Mouse (Mus musculus) midbrain, postnatal 0 days (tissue): Measurements from ENCODE around the gene Sytl1. TPM values are rescaled to one million over a fixed set of nuclear protein-coding genes. Genes with fewer than 3 reads are reported as not detected.

Experiments
- ATAC-seq: fragments of 200-750 bp; cut with Nextera tagmentation; 2 replicates; pipeline ENCODE4 v1.8.0; 2017; ENCODE audit warnings: moderate number of reproducible peaks, mild to moderate bottlenecking, moderate TSS enrichment, moderate library complexity; ENCODE audit not compliant: low FRiP score
- DNase-seq: peaks from one replicate; pipeline ENCODE4 v3.0.0-alpha.2; 2015; ENCODE audit warnings: low spot score
- H3K27ac ChIP-seq: fragments of 300-500 bp; sonication (generic); 2 replicates; pipeline ENCODE4 v1.5.1; 2014; ENCODE audit warnings: low read depth, mild to moderate bottlenecking, low read length, mixed read lengths
- H3K27me3 ChIP-seq: fragments of 300-500 bp; sonication (generic); 2 replicates; pipeline ENCODE4 v1.6.1; 2014; ENCODE audit warnings: low read length, control low read depth, mixed read lengths; ENCODE audit not compliant: insufficient read depth
- H3K36me3 ChIP-seq: fragments of 300-500 bp; sonication (generic); 2 replicates; pipeline ENCODE4 v1.6.1; 2014; ENCODE audit warnings: low read length, control low read depth, mixed read lengths; ENCODE audit not compliant: insufficient read depth
- H3K4me1 ChIP-seq: fragments of 300-500 bp; sonication (generic); 2 replicates; pipeline ENCODE4 v1.6.1; 2014; ENCODE audit warnings: mild to moderate bottlenecking, control low read depth, antibody characterized with exemption, low read length, mixed read lengths; ENCODE audit not compliant: insufficient read depth
- H3K4me2 ChIP-seq: fragments of 300-500 bp; sonication (generic); 2 replicates; pipeline ENCODE4 v1.6.1; 2014; ENCODE audit warnings: low read depth, mild to moderate bottlenecking, low read length, mixed read lengths; ENCODE audit not compliant: poor library complexity, severe bottlenecking
- H3K4me3 ChIP-seq: fragments of 300-500 bp; sonication (generic); 2 replicates; pipeline ENCODE4 v1.5.1; 2014; ENCODE audit warnings: low read depth, mild to moderate bottlenecking, low read length, moderate library complexity
- H3K9ac ChIP-seq: fragments of 300-500 bp; sonication (generic); replicated peaks from 2 replicates; pipeline ENCODE4 v1.6.1; 2014; ENCODE audit warnings: mild to moderate bottlenecking, low read length, moderate library complexity, mixed read lengths; ENCODE audit not compliant: poor library complexity, severe bottlenecking
- H3K9me3 ChIP-seq: fragments of 300-500 bp; sonication (generic); 2 replicates; pipeline ENCODE4 v1.6.1; 2016; ENCODE audit warnings: low read length, control low read depth
- CTCF ChIP-seq: IDR thresholded peaks from 2 replicates; pipeline ENCODE4 v1.5.1; 2016; ENCODE audit warnings: antibody characterized with exemption, mild to moderate bottlenecking
- WGBS: fragments of 180-500 bp; shearing (Covaris S2); extraction: QIAGEN DNeasy Blood & Tissue Kit; methylation state at CpG from one replicate; pipeline ENCODE4 v1.1.7; 2014; 5-methylcytosine and 5-hydroxymethylcytosine counted together
- polyA plus RNA-seq: library from polyadenylated mRNA; unstranded; fragments of >200 nt; fragmentation: Nextera tagmentation; extraction: Ambion mirVana; gene quantifications from 2 replicates; pipeline ENCODE4 v1.2.1, GENCODE M21; 2015
- total RNA-seq: library from RNA; depleted of rRNA; stranded (reverse); fragments of >200 nt; gene quantifications from 2 replicates; pipeline ENCODE4 v1.2.3, GENCODE M21; 2014

Gene Sytl1
- total and polyA plus RNA-seq, 2 experiments from 2014 or later, result 0.21 to 1.6 TPM

DNA sequence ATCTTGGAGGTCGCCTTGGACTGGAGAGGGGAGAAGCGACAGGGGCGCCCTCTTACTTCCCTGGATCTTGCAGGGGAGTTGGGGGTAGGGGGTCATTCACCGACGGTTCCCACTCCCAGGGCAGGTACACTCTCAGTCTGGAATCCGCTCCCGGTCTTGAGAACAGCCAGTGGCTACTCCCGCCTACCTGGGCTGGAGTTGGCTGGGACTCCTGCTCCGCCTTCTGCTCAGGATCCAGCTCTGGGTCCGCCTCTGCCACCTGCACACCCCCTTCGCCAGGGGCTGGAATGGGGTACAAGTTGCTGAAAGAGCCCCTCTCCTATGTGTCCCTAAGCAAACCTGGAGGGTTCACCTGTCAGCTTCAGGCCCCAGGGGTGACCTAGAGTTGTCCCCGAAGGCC is 5.7 kb downstream of the Sytl1 start:
- H3K27me3 ChIP-seq, result peaks cover 20% of the 10 kb centered on the region; the same call in 1 of the 2 replicates
- peak overlapping the region; percentile 23; the same call in 1 of the 2 replicates for H3K4me2 ChIP-seq
- H3K4me3 ChIP-seq, result no peak overlapping the region
- no peaks in the 10 kb centered on the region for H3K36me3 ChIP-seq
- DNase-seq (no peak), ATAC-seq (no peak)
- TF ChIP-seq CTCF, result no peak
- WGBS, result 41% methylated on average over 12 of the region's 12 CpGs
- H3K4me1 ChIP-seq, result no peaks in the 10 kb centered on the region; the same call in 1 of the 2 replicates
- no peaks in the 10 kb centered on the region for H3K9me3 ChIP-seq
- H3K9ac ChIP-seq, result no peak overlapping the region
- H3K27ac ChIP-seq, result no peak overlapping the region

DNA sequence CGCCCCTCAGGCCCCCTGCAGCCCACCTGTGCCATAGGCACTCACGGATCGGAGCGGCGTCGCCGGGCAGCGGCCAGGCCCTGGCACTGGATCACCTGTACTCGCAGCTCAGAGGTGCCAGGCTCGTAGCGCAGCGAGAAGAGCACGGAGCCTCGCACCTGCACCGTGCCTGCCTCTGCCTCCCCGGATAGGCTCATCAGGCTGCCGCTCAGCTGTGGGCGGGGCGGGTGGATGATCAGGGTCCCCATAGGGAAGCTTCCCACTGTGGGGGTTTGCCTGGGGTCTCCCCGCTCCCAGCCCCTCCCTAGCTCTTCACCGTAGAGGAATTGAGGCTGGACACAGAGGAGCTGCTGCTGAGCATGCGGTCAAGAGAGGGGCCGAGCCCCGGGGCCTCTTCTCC is 6.1 kb downstream of the Sytl1 start:
- DNase-seq (no peak), ATAC-seq (no peak)
- TF ChIP-seq CTCF, result no peak
- Histone ChIP-seq H3K9me3 (no peaks in the 10 kb centered on the region), H3K36me3 (no peaks in the 10 kb centered on the region), H3K27me3 (peaks cover 24% of the 10 kb centered on the region), H3K4me2 (peak overlapping the region; percentile 23; the same call in 1 of the 2 replicates), H3K4me1 (no peaks in the 10 kb centered on the region; the same call in 1 of the 2 replicates), H3K4me3 (no peak overlapping the region), H3K9ac (no peak overlapping the region), H3K27ac (no peak overlapping the region)
- 26% methylated on average over 24 of the region's 24 CpGs for WGBS

GRCm38 (mm10) chr4:133255392-133255791 is 7.5 kb downstream of the Sytl1 start:
- Histone ChIP-seq H3K9ac (no peak overlapping the region), H3K4me2 (no peak overlapping the region), H3K27me3 (peaks cover 37% of the 10 kb centered on the region), H3K4me3 (no peak overlapping the region), H3K9me3 (no peaks in the 10 kb centered on the region), H3K36me3 (no peaks in the 10 kb centered on the region), H3K4me1 (no peaks in the 10 kb centered on the region; the same call in 1 of the 2 replicates), H3K27ac (no peak overlapping the region)
- TF ChIP-seq CTCF, result no peak
- WGBS, result 58% methylated on average over 6 of the region's 6 CpGs
- no peak for ATAC-seq
- no peak for DNase-seq

- Histone ChIP-seq H3K4me1 (no peaks in the 10 kb centered on the region; the same call in 1 of the 2 replicates), H3K27me3 (peaks cover 43% of the 10 kb centered on the region), H3K27ac (no peak overlapping the region), H3K36me3 (no peaks in the 10 kb centered on the region), H3K9me3 (no peaks in the 10 kb centered on the region), H3K4me3 (no peak overlapping the region), H3K9ac (no peak overlapping the region), H3K4me2 (no peak overlapping the region)
- ATAC-seq (no peak), DNase-seq (no peak)
- 71% methylated on average over 12 of the region's 12 CpGs for WGBS
- TF ChIP-seq CTCF, result no peak
These were observed 9.5 kb downstream of the Sytl1 start for GRCm38 (mm10) chr4:133253412-133253811.

- Histone ChIP-seq H3K9ac (no peak overlapping the region), H3K36me3 (no peaks in the 10 kb centered on the region), H3K4me2 (no peak overlapping the region), H3K4me1 (no peaks in the 10 kb centered on the region; the same call in 1 of the 2 replicates), H3K9me3 (no peaks in the 10 kb centered on the region), H3K27me3 (peaks cover 55% of the 10 kb centered on the region), H3K4me3 (no peak overlapping the region), H3K27ac (no peak overlapping the region)
- DNase-seq (no peak), ATAC-seq (no peak)
- TF ChIP-seq CTCF, result peak; percentile 51
- WGBS, result 36% methylated on average over 4 of the region's 4 CpGs
These were observed 10.8 kb downstream of the Sytl1 start for GRCm38 (mm10) chr4:133252089-133252488.

DNA sequence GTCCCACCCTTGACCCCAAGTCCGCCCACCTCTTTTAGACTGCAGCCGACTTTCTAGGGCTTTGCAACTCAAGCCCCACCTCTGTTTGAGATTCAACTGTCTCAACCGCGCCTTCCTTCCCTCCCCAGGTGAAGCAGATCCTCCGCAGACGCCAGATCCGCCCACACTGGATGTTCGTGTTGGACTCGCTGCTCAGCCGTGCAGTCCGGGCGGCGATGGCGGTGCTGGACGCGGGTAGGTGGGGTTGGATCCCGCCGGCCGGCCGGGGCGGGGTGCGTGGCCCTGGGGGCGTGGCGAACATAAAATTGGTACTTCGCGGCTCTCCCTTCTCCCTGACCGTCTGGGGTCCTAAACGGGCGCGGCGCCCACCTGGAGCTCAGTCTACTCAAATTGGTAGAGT is 11.7 kb downstream of the Sytl1 start:
- no peak overlapping the region for H3K27ac ChIP-seq
- peak overlapping the region; percentile 26 for H3K4me3 ChIP-seq
- peak overlapping the region; percentile 29; the same call in 1 of the 2 replicates for H3K9ac ChIP-seq
- ATAC-seq, result no peak
- no peaks in the 10 kb centered on the region for H3K9me3 ChIP-seq
- WGBS, result 5% methylated on average over 31 of the region's 31 CpGs
- no peak for DNase-seq
- no peaks in the 10 kb centered on the region for H3K36me3 ChIP-seq
- H3K4me1 ChIP-seq, result no peaks in the 10 kb centered on the region; the same call in 1 of the 2 replicates
- no peak for TF ChIP-seq CTCF
- H3K27me3 ChIP-seq, result peaks cover 53% of the 10 kb centered on the region
- peak overlapping the region; percentile 48 for H3K4me2 ChIP-seq
